Mouse (Mus musculus): Measurements from ENCODE around the gene Hmgn1. TPM values are rescaled to one million over a fixed set of nuclear protein-coding genes. Genes with fewer than 3 reads are reported as not detected.
A peak's percentile ranks its signal among the peaks of the same experiment; 100 is the strongest.
"Not testable (repeated sequence)": the region's sequence is repeated elsewhere in the genome, so short reads cannot be mapped to it uniquely, and the experiment has no call there.

Hmgn1 gene
- total RNA-seq, 4 experiments from 2014 or later, result 154 to 239 (median 191) TPM

- DNase-seq, result no peak
These were observed 7.4 kb downstream of the Hmgn1 start for GRCm38 (mm10) chr16:96120022-96120623.

GRCm38 (mm10) chr16:96114729-96115128, 12.8 kb downstream of the Hmgn1 start:
- no peak for DNase-seq

- DNase-seq, result no peak
These were observed 14.8 kb downstream of the Hmgn1 start for GRCm38 (mm10) chr16:96112769-96113168.

- no peak for DNase-seq
These were observed 16.7 kb downstream of the Hmgn1 start for GRCm38 (mm10) chr16:96110655-96111345.

GRCm38 (mm10) chr16:96109673-96110072, 17.9 kb downstream of the Hmgn1 start:
- no peak for DNase-seq

- no peak for DNase-seq
These were observed 24.5 kb downstream of the Hmgn1 start for GRCm38 (mm10) chr16:96103036-96103435.

- DNase-seq, result not testable (repeated sequence)
These were observed 29.7 kb downstream of the Hmgn1 start for GRCm38 (mm10) chr16:96097811-96098210.

GRCm38 (mm10) chr16:96095966-96096365, 31.6 kb downstream of the Hmgn1 start:
- DNase-seq, result no peak

GRCm38 (mm10) chr16:96091515-96092504, 35.7 kb downstream of the Hmgn1 start:
- no peak for DNase-seq

GRCm38 (mm10) chr16:96088120-96088519, 39.4 kb downstream of the Hmgn1 start:
- no peak for DNase-seq

GRCm38 (mm10) chr16:96087436-96087835, 40.1 kb downstream of the Hmgn1 start:
- DNase-seq, result no peak

- no peak for DNase-seq
These were observed 40.5 kb downstream of the Hmgn1 start for GRCm38 (mm10) chr16:96087001-96087400.

- DNase-seq, result no peak
These were observed 41.9 kb downstream of the Hmgn1 start for GRCm38 (mm10) chr16:96085597-96085996.

- DNase-seq, result peak; percentile 43
These were observed 44.3 kb downstream of the Hmgn1 start for GRCm38 (mm10) chr16:96083179-96083646.

GRCm38 (mm10) chr16:96082301-96083178, 45.0 kb downstream of the Hmgn1 start, which contains the start of gene Brwd1:
Gene Brwd1 (minus strand): TSS chr16:96082526.
- peak; percentile 89 for DNase-seq

GRCm38 (mm10) chr16:96081742-96082241, 45.7 kb downstream of the Hmgn1 start:
- DNase-seq, result peak; percentile 57

GRCm38 (mm10) chr16:96081331-96081730, 46.2 kb downstream of the Hmgn1 start:
- peak; percentile 86 for DNase-seq

GRCm38 (mm10) chr16:96080524-96080923, 47.0 kb downstream of the Hmgn1 start:
- no peak for DNase-seq
